Comparison of ENCODE assay signal across 10 mouse cellular contexts in genomic region chr11:88414157-88414870, GRCm38 (mm10).
A peak's percentile ranks its signal among the peaks of the same experiment; 100 is the strongest.
DNase-seq lines count a peak whose midpoint lies in the region; ATAC-seq and TF ChIP-seq lines count a peak whose summit lies in the region.
"Had no signal": no experiment of that assay in that cellular context is flagged by ENCODE, and none has a peak within 500 bp of the region (broad histone marks: within the 10 kb centered on the region; RNA-seq: fewer than 3 reads in every experiment).

No protein-coding gene starts in this region.

- peak; percentile 30 for DNase-seq in layer of hippocampus, adult 9-11 months
- no peak for DNase-seq in layer of hippocampus, postnatal 14 days (ENCODE audit: low spot score in 2 of 2)
- peak; percentile 74 for DNase-seq in cerebellum, adult 9-10 months
- DNase-seq in forebrain, postnatal 0 days: peak; percentile 52
- DNase-seq in yolk sac, embryonic 10.5 days (ENCODE audit: low spot score): no peak
- DNase-seq in urinary bladder, adult 18-20 months (ENCODE audit: low spot score in 2 of 2): no peak
- no peak for DNase-seq in adrenal gland, adult 8-10 months
- DNase-seq: kidney, adult 11 months; liver, embryonic 13.5 days had no signal

- no peak overlapping the region for H3K9ac ChIP-seq in forebrain, postnatal 0 days
- H3K9ac ChIP-seq in midbrain, embryonic 15.5 days: no peak overlapping the region; the same call in 1 of the 2 replicates
- H3K9ac ChIP-seq: liver, embryonic 13.5 days had no signal

- no peaks in the 10 kb centered on the region for H3K9me3 ChIP-seq in forebrain, postnatal 0 days (ENCODE audit: low read length)
- no peaks in the 10 kb centered on the region for H3K9me3 ChIP-seq in midbrain, embryonic 15.5 days
- H3K9me3 ChIP-seq: liver, embryonic 13.5 days had no signal

- peak; percentile 77 for ATAC-seq in forebrain, postnatal 0 days
- ATAC-seq in midbrain, embryonic 15.5 days (replicated peaks): peak; percentile 48

- H3K4me3 ChIP-seq in forebrain, postnatal 0 days (ENCODE audit: low read depth, low read length): no peak overlapping the region
- H3K4me3 ChIP-seq in midbrain, embryonic 15.5 days: no peak overlapping the region
- H3K4me3 ChIP-seq: liver, embryonic 13.5 days had no signal

- 23% methylated on average over 18 of the region's 18 CpGs for WGBS in forebrain, postnatal 0 days
- WGBS in midbrain, embryonic 15.5 days: 23% methylated on average over 18 of the region's 18 CpGs

- no peak for TF ChIP-seq CTCF in forebrain, postnatal 0 days (IDR thresholded peaks at IDR 0.05; ENCODE audit: low read depth)

- H3K27me3 ChIP-seq in forebrain, postnatal 0 days (ENCODE audit: insufficient read depth, low read length): no peaks in the 10 kb centered on the region
- no peaks in the 10 kb centered on the region for H3K27me3 ChIP-seq in midbrain, embryonic 15.5 days (replicated peaks)
- H3K27me3 ChIP-seq: liver, embryonic 13.5 days had no signal

- no peaks in the 10 kb centered on the region; the same call in 1 of the 2 replicates for H3K4me1 ChIP-seq in forebrain, postnatal 0 days (ENCODE audit: insufficient read depth)
- peaks cover 41% of the 10 kb centered on the region for H3K4me1 ChIP-seq in midbrain, embryonic 15.5 days

- H3K27ac ChIP-seq in forebrain, postnatal 0 days (ENCODE audit: low read depth, low read length): no peak overlapping the region
- H3K27ac ChIP-seq in midbrain, embryonic 15.5 days: peak overlapping the region; percentile 70
- H3K27ac ChIP-seq: liver, embryonic 13.5 days had no signal

- no peaks in the 10 kb centered on the region for H3K36me3 ChIP-seq in forebrain, postnatal 0 days (ENCODE audit: insufficient read depth)
- H3K36me3 ChIP-seq in midbrain, embryonic 15.5 days (replicated peaks): no peaks in the 10 kb centered on the region

- no peak overlapping the region for H3K4me2 ChIP-seq in forebrain, postnatal 0 days (ENCODE audit: low read depth)
- H3K4me2 ChIP-seq in midbrain, embryonic 15.5 days: no peak overlapping the region
- H3K4me2 ChIP-seq: liver, embryonic 13.5 days had no signal

Comparison
In these comparisons a context has a peak if more than half of its experiments do, and no peak if none do; other contexts are left out.
1. DNase-seq: peak in layer of hippocampus, adult 9-11 months (single experiment), cerebellum, adult 9-10 months (single experiment) and forebrain, postnatal 0 days (single experiment); none in layer of hippocampus, postnatal 14 days (0 of 2), yolk sac, embryonic 10.5 days (single experiment), urinary bladder, adult 18-20 months (0 of 2) and adrenal gland, adult 8-10 months (single experiment).